Mouse (Mus musculus): ENCODE measurements around the gene Prkab2. TPM values are rescaled to one million over a fixed set of nuclear protein-coding genes. Genes with fewer than 3 reads are reported as not detected.

The Prkab2 gene
- polyA plus RNA-seq, 1 experiment from 2014 or later = 1.5 TPM

DNA sequence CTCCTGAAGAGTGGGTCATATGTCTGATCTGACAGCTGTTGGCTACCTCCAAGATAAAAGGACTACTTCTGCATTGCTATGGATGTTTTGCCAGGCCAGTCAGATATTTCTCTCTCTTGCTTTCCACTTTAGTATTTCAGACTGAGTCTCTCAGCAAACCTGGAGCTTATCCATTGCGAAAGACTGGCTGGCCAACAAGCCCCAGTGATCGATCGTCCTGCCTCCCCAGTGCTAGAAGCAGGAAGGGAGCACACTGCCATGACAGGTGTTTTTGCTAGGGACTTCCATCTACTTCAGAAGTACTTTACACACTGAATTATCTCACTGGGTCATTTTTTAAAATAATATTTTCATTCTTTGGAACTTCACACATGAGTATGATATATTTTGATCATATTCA, 20.4 kb downstream of the Prkab2 start:
- DNase-seq = no peak
- H3K9ac ChIP-seq = no peak overlapping the region
- peaks cover 23% of the 10 kb centered on the region for H3K4me1 ChIP-seq (replicated peaks)
- H3K4me2 ChIP-seq = no peak overlapping the region
- no peaks in the 10 kb centered on the region for H3K36me3 ChIP-seq
- H3K4me3 ChIP-seq (replicated peaks) = no peak overlapping the region
- peaks cover 15% of the 10 kb centered on the region for H3K27me3 ChIP-seq
- ATAC-seq (ENCODE audit: low read depth) = no peak
- H3K27ac ChIP-seq = no peak overlapping the region
- no peaks in the 10 kb centered on the region for H3K9me3 ChIP-seq (replicated peaks)
- 71% methylated on average over 3 of the region's 3 CpGs for WGBS (ENCODE audit: insufficient replicate concordance)

DNA sequence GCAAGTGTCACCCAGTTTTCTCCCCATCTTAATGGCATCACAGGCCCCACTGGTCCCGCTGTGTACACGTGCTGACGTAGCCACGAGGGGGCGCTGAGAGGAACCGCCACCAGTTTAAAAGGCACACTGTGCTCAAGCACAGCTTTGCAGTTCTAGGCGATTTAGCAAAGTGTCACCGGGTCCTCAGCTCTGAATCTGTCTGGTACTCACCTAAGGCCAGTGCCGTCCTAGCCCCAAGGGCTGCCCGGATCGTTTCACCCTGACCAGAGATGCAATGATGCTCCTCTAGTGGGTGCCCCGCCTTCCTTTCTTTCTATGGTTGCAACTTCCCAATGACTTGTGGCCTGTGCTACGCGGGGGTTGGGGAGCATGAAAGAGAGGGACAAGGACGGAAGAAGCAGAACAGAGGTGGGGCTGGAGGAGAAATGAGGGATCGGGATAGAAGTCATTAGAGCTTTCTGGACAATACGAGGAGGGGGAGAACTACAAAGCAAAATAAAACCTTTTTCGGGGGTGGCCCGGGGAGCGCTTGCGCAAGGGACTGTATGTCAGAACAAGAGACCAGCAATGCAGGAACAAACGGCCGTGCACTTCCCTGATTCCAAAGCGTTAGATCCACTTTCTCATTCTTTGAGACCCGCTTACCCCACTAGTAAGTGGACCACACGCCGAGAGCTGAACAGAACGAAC, 22.8 kb downstream of the Prkab2 start:
- ATAC-seq (ENCODE audit: low read depth) (peak; percentile 80), DNase-seq (peak; percentile 69)
- Histone ChIP-seq H3K27me3 (peaks cover 27% of the 10 kb centered on the region), H3K27ac (no peak overlapping the region), H3K36me3 (no peaks in the 10 kb centered on the region), H3K9ac (peak overlapping the region; percentile 63), H3K4me3 (replicated peaks) (peak overlapping the region; percentile 59), H3K4me1 (replicated peaks) (peaks cover 29% of the 10 kb centered on the region), H3K9me3 (replicated peaks) (no peaks in the 10 kb centered on the region), H3K4me2 (peak overlapping the region; percentile 82)
- 3% methylated on average over 28 of the region's 28 CpGs for WGBS (ENCODE audit: insufficient replicate concordance)

DNA sequence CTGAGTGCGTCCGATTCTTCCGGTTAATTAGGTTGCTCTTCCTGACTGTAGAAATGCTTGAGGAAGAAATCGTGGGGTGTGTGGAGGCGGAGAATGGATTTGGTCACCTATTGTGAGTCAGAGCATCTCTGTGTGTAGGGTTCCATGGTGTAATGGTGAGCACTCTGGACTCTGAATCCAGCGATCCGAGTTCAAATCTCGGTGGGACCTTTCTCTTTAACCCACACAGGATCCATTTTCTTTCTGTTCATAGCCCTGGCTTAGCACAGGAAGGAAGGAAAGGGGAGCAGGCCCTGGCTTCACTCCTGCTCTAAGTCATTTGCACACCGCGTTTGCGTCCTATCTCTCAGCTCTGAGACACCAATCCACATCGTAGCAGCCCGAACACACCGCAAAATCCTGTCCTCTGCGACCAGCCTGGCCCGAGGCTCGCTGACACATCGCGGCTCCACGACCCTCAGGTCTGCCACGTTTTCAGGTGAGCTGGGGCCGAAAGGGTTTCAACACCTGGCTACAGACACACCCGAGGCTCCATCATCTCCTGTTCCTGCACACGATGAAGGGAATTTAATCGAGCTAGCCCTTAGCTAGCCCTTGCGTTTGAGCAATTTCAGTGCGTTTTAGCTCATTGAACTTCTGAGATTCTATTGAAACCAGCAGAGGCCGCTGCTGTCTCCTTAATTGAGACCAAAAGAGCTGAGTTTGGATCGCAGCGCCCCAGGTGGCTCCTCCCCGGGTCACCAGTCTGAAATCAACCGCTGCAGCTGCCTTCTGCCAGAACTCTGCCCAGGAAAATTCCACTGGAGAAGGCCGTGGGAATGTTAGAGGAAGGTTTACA, 23.5 kb downstream of the Prkab2 start:
- H3K4me2 ChIP-seq = peak overlapping the region; percentile 82
- peak overlapping the region; percentile 59 for H3K4me3 ChIP-seq (replicated peaks)
- no peaks in the 10 kb centered on the region for H3K36me3 ChIP-seq
- H3K27me3 ChIP-seq = peaks cover 27% of the 10 kb centered on the region
- peak overlapping the region; percentile 63 for H3K9ac ChIP-seq
- under 1% methylated on average over 33 of the region's 33 CpGs for WGBS (ENCODE audit: insufficient replicate concordance)
- no peak overlapping the region for H3K27ac ChIP-seq
- H3K4me1 ChIP-seq (replicated peaks) = peaks cover 29% of the 10 kb centered on the region
- ATAC-seq (ENCODE audit: low read depth) (peak; percentile 49), DNase-seq (peak; percentile 47)
- no peaks in the 10 kb centered on the region for H3K9me3 ChIP-seq (replicated peaks)

DNA sequence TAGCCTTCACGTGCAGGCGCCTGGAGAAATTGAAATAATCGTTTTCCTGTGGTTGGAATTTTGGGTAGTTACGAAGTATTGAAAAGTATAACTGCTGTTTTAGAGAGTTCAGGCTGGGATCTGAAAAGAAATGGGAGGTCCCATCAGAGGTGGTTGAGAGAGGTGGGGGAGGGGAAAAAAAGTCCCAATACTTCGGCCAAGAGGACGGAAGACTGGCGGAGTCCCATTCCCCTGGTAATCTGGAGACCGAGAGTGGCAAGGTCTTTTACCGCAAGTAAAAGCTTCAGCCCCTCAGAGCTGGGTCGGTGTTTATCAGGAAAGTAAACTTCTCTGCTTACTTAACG, 24.1 kb downstream of the Prkab2 start:
- no peak for ATAC-seq (ENCODE audit: low read depth)
- 1% methylated on average over 11 of the region's 11 CpGs for WGBS (ENCODE audit: insufficient replicate concordance)
- Histone ChIP-seq H3K4me1 (replicated peaks) (peaks cover 29% of the 10 kb centered on the region), H3K36me3 (no peaks in the 10 kb centered on the region), H3K4me2 (peak overlapping the region; percentile 82), H3K27me3 (peaks cover 27% of the 10 kb centered on the region), H3K9me3 (replicated peaks) (no peaks in the 10 kb centered on the region), H3K4me3 (replicated peaks) (peak overlapping the region; percentile 59), H3K9ac (peak overlapping the region; percentile 63), H3K27ac (no peak overlapping the region)
- no peak for DNase-seq

DNA sequence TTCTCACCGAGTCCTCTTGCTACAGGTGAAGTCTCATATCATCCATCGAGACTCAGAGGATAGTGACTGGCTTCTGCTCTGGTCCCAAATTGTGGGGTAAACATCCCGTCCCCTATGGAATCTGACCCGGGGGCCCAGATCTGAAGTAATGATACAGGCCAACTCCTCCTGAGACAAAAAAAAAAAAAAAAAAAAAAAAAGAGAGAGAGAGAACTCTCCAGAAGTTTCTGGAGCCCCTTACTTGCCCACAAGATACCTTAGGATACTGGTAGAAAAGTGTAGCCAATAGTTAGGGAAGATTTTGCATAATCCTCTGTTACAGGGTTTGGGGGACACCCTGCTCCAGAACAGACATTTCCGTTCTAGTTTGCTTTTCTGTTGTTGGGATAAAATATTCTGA, 24.6 kb downstream of the Prkab2 start:
- H3K4me2 ChIP-seq = peak overlapping the region; percentile 82
- peaks cover 27% of the 10 kb centered on the region for H3K27me3 ChIP-seq
- no peaks in the 10 kb centered on the region for H3K9me3 ChIP-seq (replicated peaks)
- peak overlapping the region; percentile 63; the same call in 1 of the 2 replicates for H3K9ac ChIP-seq
- peaks cover 29% of the 10 kb centered on the region for H3K4me1 ChIP-seq (replicated peaks)
- peak overlapping the region; percentile 59 for H3K4me3 ChIP-seq (replicated peaks)
- 19% methylated on average over 5 of the region's 5 CpGs for WGBS (ENCODE audit: insufficient replicate concordance)
- H3K36me3 ChIP-seq = no peaks in the 10 kb centered on the region
- ATAC-seq (ENCODE audit: low read depth) = no peak
- no peak for DNase-seq
- H3K27ac ChIP-seq = no peak overlapping the region

DNA sequence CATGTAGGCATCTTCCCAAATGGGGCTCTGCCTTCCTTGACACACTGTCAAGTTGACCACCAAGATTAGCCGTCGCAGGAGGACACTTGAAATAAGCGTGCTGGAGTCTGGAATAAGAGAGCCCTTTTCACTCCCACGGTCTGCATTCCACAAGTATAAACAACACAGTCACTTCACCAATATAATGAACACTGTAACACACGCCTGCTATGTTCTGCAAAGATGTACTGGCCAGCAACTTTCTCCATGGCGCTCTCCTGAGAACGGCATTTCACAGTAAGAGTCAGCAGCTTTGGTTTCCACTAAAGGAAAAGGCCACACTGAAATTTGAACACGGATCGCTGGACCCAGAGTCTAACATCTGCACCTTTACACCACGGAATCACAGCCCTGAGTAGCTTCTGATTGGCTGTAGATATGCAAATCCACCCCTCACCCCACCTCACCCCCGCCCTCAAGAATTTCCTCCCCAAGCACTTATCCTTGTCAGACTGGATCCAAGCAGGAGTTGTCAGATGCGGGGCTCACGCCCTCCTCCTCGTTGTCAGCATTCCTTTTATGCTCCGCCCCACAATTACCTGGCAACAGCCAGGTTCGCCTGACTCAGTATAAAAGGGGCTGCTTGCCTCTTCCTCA, 25.7 kb downstream of the Prkab2 start:
- DNase-seq = no peak
- no peak for ATAC-seq (ENCODE audit: low read depth)
- no peaks in the 10 kb centered on the region for H3K36me3 ChIP-seq
- H3K4me1 ChIP-seq (replicated peaks) = peaks cover 29% of the 10 kb centered on the region
- no peaks in the 10 kb centered on the region for H3K9me3 ChIP-seq (replicated peaks)
- no peak overlapping the region for H3K27ac ChIP-seq
- no peak overlapping the region for H3K4me2 ChIP-seq
- H3K27me3 ChIP-seq = peaks cover 27% of the 10 kb centered on the region
- H3K4me3 ChIP-seq (replicated peaks) = no peak overlapping the region
- 19% methylated on average over 16 of the region's 16 CpGs for WGBS (ENCODE audit: insufficient replicate concordance)
- H3K9ac ChIP-seq = no peak overlapping the region

DNA sequence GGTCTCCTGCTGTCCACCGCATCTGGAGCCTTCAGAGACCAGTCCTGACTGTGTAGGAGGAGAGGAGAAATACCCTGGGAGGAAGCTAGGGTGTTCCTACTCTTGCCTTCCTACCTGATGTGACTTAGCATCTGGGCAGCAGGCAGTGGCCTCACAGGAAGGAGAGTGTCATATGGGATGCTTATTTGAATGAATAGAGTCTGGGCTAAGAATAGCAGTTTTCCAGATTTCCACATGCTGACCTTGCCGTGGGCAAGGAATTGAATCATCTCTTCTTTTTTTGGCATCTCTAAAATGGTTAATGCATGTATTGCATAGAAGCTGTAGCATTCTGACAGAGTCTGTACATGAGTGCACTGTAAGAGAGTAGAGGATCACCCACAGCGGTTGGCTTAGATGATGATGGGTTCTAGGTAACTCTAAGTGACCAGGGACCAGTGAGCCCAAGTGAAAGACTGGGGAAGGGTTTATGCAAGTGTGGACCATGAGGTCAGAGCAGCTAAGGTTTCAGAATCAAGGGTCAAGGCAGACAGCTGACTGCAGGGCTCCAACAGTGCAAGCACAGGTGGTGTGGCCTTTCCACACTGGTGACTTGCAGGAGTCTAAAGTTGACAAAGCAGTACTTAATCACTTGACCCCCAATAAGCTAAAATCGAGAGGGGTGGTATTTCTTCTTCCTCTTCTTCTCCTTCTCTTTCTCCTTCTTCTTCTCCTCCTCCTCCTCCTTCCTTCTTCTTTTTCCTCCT, 28.6 kb downstream of the Prkab2 start:
- Histone ChIP-seq H3K9me3 (replicated peaks) (no peaks in the 10 kb centered on the region), H3K4me2 (no peak overlapping the region), H3K27ac (no peak overlapping the region), H3K9ac (no peak overlapping the region), H3K36me3 (no peaks in the 10 kb centered on the region), H3K27me3 (peaks cover 27% of the 10 kb centered on the region), H3K4me3 (replicated peaks) (no peak overlapping the region), H3K4me1 (replicated peaks) (peaks cover 17% of the 10 kb centered on the region)
- DNase-seq (no peak), ATAC-seq (ENCODE audit: low read depth) (no peak)
- WGBS (ENCODE audit: insufficient replicate concordance) = 57% methylated on average over 4 of the region's 4 CpGs

DNA sequence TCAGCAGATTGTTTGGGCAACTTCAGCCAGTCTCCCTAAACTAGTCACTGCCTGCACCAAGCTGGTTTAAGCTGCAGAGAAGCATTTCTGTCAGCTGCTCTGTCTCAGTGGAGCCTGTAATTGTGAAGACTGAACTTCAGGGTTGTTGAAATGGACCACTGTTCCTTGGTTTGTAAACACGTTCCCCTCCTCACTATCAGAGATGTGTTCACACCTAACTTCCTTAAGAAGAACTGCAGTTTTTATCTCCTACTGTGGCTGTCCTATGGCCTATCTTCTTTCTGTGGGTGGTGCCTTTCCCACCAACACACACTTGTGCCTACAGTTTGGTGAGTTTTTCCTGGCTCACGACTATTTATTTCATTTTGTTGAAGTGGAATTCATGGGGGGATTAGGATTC, 31.3 kb downstream of the Prkab2 start:
- no peak overlapping the region for H3K4me3 ChIP-seq (replicated peaks)
- 21% methylated on average over 2 of the region's 2 CpGs for WGBS (ENCODE audit: insufficient replicate concordance)
- peaks cover under 1% of the 10 kb centered on the region for H3K4me1 ChIP-seq (replicated peaks)
- no peak overlapping the region for H3K4me2 ChIP-seq
- DNase-seq (no peak), ATAC-seq (ENCODE audit: low read depth) (no peak)
- no peaks in the 10 kb centered on the region for H3K36me3 ChIP-seq
- no peak overlapping the region for H3K27ac ChIP-seq
- H3K9ac ChIP-seq = no peak overlapping the region
- peaks cover 3% of the 10 kb centered on the region for H3K27me3 ChIP-seq
- no peaks in the 10 kb centered on the region for H3K9me3 ChIP-seq (replicated peaks)

DNA sequence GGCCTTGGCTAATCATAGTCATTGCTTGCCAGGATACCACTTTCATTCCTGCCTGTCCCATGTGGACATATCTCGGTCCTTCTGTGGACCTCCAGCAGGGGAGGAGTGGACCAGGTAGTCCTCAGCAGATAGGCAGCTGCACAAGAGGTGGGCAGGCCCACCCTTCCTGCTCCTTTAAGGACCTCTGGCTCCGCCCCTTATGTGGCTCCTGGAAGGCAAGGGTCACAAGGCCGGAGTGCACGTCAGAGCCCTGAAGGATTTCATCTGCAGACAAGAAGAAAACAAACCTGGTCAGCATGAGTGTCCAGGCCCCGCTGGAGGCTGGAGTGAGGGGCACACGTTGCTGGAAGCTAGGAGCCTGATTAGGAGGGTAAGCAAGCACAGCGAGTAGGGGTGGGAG, 32.6 kb downstream of the Prkab2 start:
- Histone ChIP-seq H3K4me2 (no peak overlapping the region), H3K27me3 (no peaks in the 10 kb centered on the region), H3K4me1 (replicated peaks) (no peaks in the 10 kb centered on the region), H3K9ac (no peak overlapping the region), H3K27ac (no peak overlapping the region), H3K9me3 (replicated peaks) (no peaks in the 10 kb centered on the region), H3K36me3 (no peaks in the 10 kb centered on the region), H3K4me3 (replicated peaks) (no peak overlapping the region)
- DNase-seq (no peak), ATAC-seq (ENCODE audit: low read depth) (no peak)
- WGBS (ENCODE audit: insufficient replicate concordance) = 56% methylated on average over 7 of the region's 7 CpGs

DNA sequence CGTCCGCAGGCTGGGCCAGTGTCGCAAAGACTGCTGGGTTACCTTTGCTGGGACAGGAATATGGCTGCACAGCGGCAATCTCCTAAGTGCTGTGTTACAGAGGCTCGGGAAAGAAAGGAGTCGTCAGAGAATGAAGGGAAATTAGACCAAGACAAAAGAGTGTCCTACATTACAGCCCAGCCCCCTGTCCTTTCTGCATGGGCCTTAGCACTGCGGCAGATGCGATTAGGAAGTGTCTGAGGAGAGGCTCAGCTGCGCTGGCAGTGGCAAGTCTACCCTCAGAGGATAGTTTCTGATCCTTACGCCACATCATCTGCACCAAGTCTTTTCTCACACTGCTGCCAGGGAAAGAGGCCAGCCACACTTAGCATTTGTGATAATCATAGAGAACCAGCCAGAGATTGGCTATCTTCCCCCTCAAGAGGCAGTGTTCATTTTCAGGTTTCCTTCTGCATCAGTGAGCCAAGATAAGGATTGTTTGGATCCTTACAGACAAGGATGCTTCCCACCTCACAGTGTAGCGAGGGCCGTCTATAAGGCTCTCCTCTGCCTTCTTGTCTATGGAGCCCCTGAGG, 33.5 kb downstream of the Prkab2 start:
- H3K4me1 ChIP-seq (replicated peaks) = no peaks in the 10 kb centered on the region
- H3K9ac ChIP-seq = no peak overlapping the region
- DNase-seq (no peak), ATAC-seq (ENCODE audit: low read depth) (no peak)
- no peaks in the 10 kb centered on the region for H3K36me3 ChIP-seq
- H3K9me3 ChIP-seq (replicated peaks) = no peaks in the 10 kb centered on the region
- WGBS (ENCODE audit: insufficient replicate concordance) = 67% methylated on average over 12 of the region's 12 CpGs
- no peak overlapping the region for H3K4me2 ChIP-seq
- no peak overlapping the region for H3K27ac ChIP-seq
- no peak overlapping the region for H3K4me3 ChIP-seq (replicated peaks)
- no peaks in the 10 kb centered on the region for H3K27me3 ChIP-seq

DNA sequence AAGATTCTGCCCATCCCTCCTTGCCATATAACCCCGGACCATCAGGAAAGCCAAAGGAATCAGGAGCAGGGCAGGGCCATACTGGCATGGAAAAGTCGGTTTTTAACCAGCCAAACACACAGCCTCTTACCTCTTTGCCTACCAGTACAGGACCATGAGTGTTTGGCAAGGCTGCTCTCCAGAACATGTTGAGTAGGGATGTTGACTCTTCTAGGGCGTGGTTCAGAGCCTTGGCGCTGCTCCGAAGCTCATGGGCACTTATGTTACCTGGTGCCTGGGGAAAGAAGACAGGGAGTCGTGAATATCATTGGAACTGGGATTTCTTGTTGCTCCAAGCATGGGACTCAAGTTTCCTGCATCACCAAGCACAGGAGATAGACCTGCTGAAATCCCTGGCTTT, 35.8 kb downstream of the Prkab2 start:
- Histone ChIP-seq H3K9me3 (replicated peaks) (no peaks in the 10 kb centered on the region), H3K4me2 (no peak overlapping the region), H3K4me1 (replicated peaks) (no peaks in the 10 kb centered on the region), H3K27me3 (no peaks in the 10 kb centered on the region), H3K36me3 (no peaks in the 10 kb centered on the region), H3K9ac (no peak overlapping the region), H3K27ac (no peak overlapping the region), H3K4me3 (replicated peaks) (no peak overlapping the region)
- ATAC-seq (ENCODE audit: low read depth) (no peak), DNase-seq (no peak)
- 62% methylated on average over 6 of the region's 6 CpGs for WGBS (ENCODE audit: insufficient replicate concordance)

Data from liver, embryonic 13.5 days (tissue).